Mouse (Mus musculus) lung, embryonic 14.5 days (tissue): Measurements from ENCODE around the gene Pnpla8. TPM values are rescaled to one million over a fixed set of nuclear protein-coding genes. Genes with fewer than 3 reads are reported as not detected.

Experiments
- ATAC-seq: fragments of 200-750 bp; cut with Nextera tagmentation; 2 replicates; pipeline ENCODE4 v1.8.0; 2017; ENCODE audit warnings: mild to moderate bottlenecking, moderate TSS enrichment, moderate library complexity; ENCODE audit not compliant: insufficient read depth
- DNase-seq: peaks from one replicate; pipeline ENCODE4 v3.0.0-alpha.2; 2015
- H3K27ac ChIP-seq: fragments of 300-500 bp; sonication (generic); 2 replicates; pipeline ENCODE4 v1.5.1; 2014; ENCODE audit warnings: low read depth, mild to moderate bottlenecking, moderate library complexity
- H3K27me3 ChIP-seq: fragments of 300-500 bp; sonication (generic); 2 replicates; pipeline ENCODE4 v1.6.1; 2014; ENCODE audit warnings: low read length, control low read depth; ENCODE audit not compliant: insufficient read depth
- H3K36me3 ChIP-seq: fragments of 300-500 bp; sonication (generic); 2 replicates; pipeline ENCODE4 v1.6.1; 2014; ENCODE audit warnings: control low read depth; ENCODE audit not compliant: insufficient read depth
- H3K4me1 ChIP-seq: fragments of 300-500 bp; sonication (generic); 2 replicates; pipeline ENCODE4 v1.6.1; 2014; ENCODE audit warnings: antibody characterized with exemption, control low read depth; ENCODE audit not compliant: insufficient read depth
- H3K4me2 ChIP-seq: fragments of 300-500 bp; sonication (generic); 2 replicates; pipeline ENCODE4 v1.6.1; 2014; ENCODE audit warnings: mild to moderate bottlenecking
- H3K4me3 ChIP-seq: fragments of 300-500 bp; sonication (generic); 2 replicates; pipeline ENCODE4 v1.5.1; 2014; ENCODE audit warnings: low read depth, low read length
- H3K9ac ChIP-seq: fragments of 300-500 bp; sonication (generic); 2 replicates; pipeline ENCODE4 v1.6.1; 2014
- H3K9me3 ChIP-seq: fragments of 300-500 bp; sonication (generic); 2 replicates; pipeline ENCODE4 v1.6.1; 2016; ENCODE audit warnings: low read depth, low read length, control low read depth
- CTCF ChIP-seq: IDR thresholded peaks from 2 replicates; pipeline ENCODE4 v1.5.1; 2016; ENCODE audit warnings: antibody characterized with exemption, low read depth
- WGBS: fragments of 180-500 bp; shearing (Covaris S2); extraction: QIAGEN DNeasy Blood & Tissue Kit; methylation state at CpG from one replicate; pipeline ENCODE4 v1.1.7; 2014; 5-methylcytosine and 5-hydroxymethylcytosine counted together
- polyA plus RNA-seq: library from polyadenylated mRNA; unstranded; fragments of >200 nt; fragmentation: Nextera tagmentation; extraction: Ambion mirVana; gene quantifications from 2 replicates; pipeline ENCODE4 v1.2.1, GENCODE M21; 2014

The Pnpla8 gene
- polyA plus RNA-seq, 1 experiment from 2014 or later, result 52.6 TPM

DNA sequence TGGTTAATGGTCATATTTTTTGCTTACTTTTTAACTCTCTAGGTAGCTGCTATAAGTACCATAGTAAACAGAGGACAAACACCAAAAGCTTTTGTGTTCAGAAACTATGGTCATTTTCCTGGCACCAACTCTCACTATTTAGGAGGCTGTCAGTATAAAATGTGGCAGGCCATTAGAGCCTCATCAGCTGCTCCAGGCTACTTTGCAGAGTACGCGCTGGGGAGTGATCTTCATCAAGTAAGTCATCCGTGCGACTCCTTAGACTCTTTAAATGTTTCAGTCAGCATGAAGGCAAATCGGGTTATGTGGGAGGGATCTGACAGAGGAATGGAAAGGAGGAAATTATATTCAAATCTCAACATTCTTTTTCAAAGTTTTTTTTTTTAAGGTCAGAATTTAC, 83.7 kb downstream of the Pnpla8 start:
- ATAC-seq, result peak; percentile 78
- Histone ChIP-seq H3K4me2 (no peak overlapping the region), H3K9me3 (no peaks in the 10 kb centered on the region), H3K4me1 (no peaks in the 10 kb centered on the region), H3K4me3 (no peak overlapping the region), H3K27ac (no peak overlapping the region), H3K36me3 (peaks cover 10% of the 10 kb centered on the region), H3K27me3 (no peaks in the 10 kb centered on the region), H3K9ac (no peak overlapping the region)
- DNase-seq, result peak; percentile 83
- TF ChIP-seq CTCF, result no peak
- WGBS, result 44% methylated on average over 5 of the region's 5 CpGs

DNA sequence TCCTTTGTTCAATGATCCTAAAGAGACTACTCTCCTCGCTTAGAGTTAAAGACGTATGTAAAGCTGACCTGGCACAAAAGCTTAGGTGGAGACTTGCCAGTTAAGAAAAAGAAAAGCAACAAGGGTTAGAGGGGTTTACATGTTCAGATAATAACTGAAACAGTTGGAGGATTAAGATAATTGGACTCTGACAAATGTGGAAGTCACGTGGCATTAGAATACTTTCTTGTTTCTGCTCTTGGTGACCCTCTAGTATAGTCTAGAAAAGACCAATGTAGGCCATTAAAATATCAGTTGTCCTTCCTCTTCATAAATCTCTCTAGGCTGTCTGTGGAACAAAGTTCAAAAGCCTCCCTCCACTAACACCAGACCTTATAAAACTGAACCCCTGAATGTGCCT, 87.1 kb downstream of the Pnpla8 start:
- H3K36me3 ChIP-seq, result peaks cover 14% of the 10 kb centered on the region
- 73% methylated on average over 3 of the region's 3 CpGs for WGBS
- no peak for TF ChIP-seq CTCF
- no peak overlapping the region for H3K4me3 ChIP-seq
- no peaks in the 10 kb centered on the region for H3K9me3 ChIP-seq
- no peak for ATAC-seq
- H3K9ac ChIP-seq, result no peak overlapping the region
- DNase-seq, result no peak
- H3K4me2 ChIP-seq, result no peak overlapping the region
- H3K4me1 ChIP-seq, result no peaks in the 10 kb centered on the region
- H3K27ac ChIP-seq, result no peak overlapping the region
- no peaks in the 10 kb centered on the region for H3K27me3 ChIP-seq

DNA sequence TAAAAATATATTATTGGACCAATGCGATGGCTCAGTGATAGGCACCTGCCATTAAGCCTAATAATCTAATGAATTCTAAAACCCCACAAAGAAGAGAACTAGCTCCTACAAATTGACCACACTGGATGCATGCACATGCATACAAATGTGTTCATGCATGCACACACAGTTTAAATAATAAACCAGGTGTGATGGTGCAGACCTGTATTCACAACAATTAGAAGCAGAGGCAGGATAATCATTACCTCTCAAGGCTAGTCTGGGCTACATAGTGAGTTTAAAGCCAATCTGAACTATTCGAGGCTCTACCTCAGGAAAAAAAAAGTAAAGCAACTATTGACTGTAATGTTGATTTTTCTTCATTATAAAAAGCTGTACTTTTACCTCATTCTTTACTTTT, 94.0 kb downstream of the Pnpla8 start:
- Histone ChIP-seq H3K9ac (no peak overlapping the region), H3K27me3 (no peaks in the 10 kb centered on the region), H3K36me3 (peaks cover 8% of the 10 kb centered on the region; the same call in 1 of the 2 replicates), H3K9me3 (no peaks in the 10 kb centered on the region), H3K27ac (no peak overlapping the region), H3K4me3 (no peak overlapping the region), H3K4me1 (no peaks in the 10 kb centered on the region), H3K4me2 (no peak overlapping the region)
- no peak for TF ChIP-seq CTCF
- ATAC-seq, result no peak
- WGBS, result 86% methylated on average over 2 of the region's 2 CpGs
- no peak for DNase-seq

DNA sequence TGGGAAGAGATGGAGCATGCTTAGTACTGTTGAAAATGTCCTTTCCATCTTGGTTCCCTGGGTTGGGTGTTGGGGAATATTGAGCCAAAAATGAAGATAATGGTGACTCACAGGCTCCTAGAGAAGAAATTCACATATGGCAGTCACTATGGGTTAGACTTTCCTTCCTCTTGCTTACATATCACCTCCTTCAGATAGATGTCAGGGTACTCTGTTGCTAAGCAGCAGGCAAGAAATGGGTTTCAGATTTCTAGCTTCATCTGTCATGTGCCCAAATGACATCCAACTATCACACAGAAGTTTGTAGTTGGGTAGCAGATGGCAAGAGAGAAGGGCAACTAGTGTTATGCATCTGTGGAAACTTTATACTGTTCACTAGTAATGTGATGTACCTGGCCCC, 103.9 kb downstream of the Pnpla8 start:
- H3K27me3 ChIP-seq, result 0 out of 2 replicates have a peak, but pooled peaks cover 3% of the 10 kb centered on the region
- DNase-seq (no peak), ATAC-seq (no peak)
- H3K36me3 ChIP-seq, result no peaks in the 10 kb centered on the region
- H3K9me3 ChIP-seq, result no peaks in the 10 kb centered on the region
- H3K9ac ChIP-seq, result no peak overlapping the region
- H3K4me3 ChIP-seq, result no peak overlapping the region
- H3K27ac ChIP-seq, result no peak overlapping the region
- H3K4me1 ChIP-seq, result no peaks in the 10 kb centered on the region
- no peak for TF ChIP-seq CTCF
- H3K4me2 ChIP-seq, result no peak overlapping the region

DNA sequence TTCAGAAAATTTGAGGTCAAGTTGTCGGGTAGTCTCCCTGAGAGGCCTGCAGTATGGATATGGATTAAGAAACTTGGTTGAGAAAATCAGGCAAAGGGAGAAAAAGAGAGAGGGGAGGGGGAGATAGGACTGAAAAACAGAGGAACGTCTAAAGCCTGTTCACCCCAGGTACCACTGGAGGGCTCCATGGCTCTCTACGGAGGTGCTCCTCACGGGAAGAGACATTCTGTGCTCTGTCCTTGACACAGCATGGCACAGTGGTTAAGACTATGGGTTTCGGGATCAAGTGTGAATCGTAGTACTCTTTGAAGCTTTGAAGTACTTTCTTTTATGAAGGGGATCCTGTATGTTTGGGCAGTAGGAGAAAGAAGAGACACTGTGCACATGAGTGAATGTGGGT, 106.3 kb downstream of the Pnpla8 start:
- Histone ChIP-seq H3K9me3 (no peaks in the 10 kb centered on the region), H3K4me1 (no peaks in the 10 kb centered on the region), H3K4me3 (no peak overlapping the region), H3K4me2 (no peak overlapping the region), H3K36me3 (no peaks in the 10 kb centered on the region), H3K27ac (no peak overlapping the region), H3K9ac (no peak overlapping the region), H3K27me3 (0 out of 2 replicates have a peak, but pooled peaks cover 3% of the 10 kb centered on the region)
- DNase-seq, result peak; percentile 41
- TF ChIP-seq CTCF, result peak; percentile 51
- 30% methylated on average over 6 of the region's 6 CpGs for WGBS
- no peak for ATAC-seq

DNA sequence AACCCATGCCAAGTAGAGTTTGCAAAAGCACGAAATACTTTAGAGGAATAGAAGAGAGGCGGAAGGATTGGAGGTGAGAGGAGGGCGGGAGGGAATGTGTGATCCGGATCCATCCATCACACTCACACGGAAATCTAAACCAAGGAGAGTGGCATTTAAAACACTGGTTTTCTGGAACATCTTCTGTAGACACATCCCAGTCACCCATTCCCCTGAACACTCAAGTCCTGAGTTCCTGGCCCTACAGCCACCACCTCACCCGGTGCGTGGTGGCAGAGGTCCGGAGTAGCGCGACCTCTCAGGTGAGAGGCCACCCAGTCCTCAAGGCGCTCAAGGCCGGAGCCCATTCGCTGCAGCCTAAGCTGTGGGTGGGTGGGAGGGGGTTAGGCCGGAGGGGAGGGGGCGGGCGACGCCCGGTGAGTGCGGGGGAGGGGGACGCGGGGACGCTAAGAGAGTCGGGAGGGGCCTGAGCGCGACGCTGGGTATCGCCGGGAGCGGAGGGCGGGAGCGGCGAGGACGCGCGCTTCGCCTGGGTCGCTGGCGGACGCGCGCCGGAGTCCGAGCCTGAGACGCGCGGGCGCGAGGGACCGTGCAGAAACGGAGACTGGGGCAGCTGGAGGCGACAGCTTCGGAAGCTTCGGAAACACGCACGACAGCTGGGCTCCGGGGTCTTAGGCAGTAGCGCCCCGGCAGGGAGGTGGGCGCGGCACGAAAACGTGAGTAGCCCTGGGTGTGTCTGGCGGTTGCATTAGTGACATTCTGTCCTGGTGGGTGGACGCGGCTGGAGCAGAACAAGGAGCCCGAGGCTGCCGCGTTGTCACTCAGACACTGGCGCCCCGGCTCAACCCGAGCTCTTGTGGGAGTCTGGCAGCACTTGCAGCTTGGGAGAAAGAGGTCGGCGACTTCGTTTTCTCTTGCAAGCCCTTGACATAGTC, 107.5 kb downstream of the Pnpla8 start, which contains the start of gene Nrcam:
TSS of gene Nrcam (plus strand) at position 505 of the 935 bp plus-strand sequence.
- peak within 1 kb of the TSS; percentile 61 for H3K4me3 ChIP-seq

DNA sequence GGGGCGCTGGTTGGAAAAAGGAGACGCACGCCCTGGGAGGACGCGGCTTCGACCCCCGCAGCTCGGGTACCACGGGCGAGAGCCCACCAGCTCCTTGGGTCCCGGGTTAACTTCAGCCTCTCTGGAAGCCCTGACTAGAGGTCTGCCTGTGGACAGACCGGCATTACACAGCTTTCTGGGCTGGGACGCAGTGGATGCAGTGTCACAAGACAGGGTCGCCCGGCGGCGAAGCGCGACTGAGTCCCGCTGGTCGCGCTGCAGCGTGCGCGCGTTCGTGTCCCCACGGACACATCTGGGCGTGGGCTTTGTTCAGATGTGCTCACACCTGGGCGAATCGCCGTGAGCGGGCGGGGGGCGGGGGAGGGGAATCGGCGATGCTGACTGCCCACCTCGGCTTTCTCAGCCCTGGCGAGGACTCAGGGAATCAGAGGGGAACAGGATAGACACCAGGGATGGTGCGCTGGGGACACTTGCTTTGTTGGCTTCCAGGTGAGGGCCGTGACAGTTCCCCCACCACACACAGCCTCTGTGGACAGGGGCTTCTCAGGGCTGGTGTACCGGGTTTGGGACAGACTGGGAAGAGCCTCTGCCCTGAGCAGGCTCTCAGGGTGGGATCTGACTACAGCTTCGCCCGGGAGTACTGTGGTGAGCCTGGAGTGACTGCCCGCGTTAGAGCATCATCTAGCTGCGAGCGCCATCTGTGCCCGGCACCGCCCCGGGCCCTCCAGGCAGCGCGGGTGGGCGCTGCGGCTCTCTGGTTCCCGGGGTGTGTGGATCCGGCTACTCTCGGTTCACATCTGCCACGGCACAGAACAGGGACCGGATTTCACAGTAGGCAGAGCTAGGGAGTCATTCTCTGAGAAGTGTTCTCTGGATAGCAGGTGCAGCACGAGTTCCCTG, 108.4 kb downstream of the Pnpla8 start:
- Histone ChIP-seq H3K9me3 (no peaks in the 10 kb centered on the region), H3K4me3 (peak overlapping the region; percentile 61), H3K36me3 (no peaks in the 10 kb centered on the region), H3K4me2 (peak overlapping the region; percentile 99), H3K27me3 (0 out of 2 replicates have a peak, but pooled peaks cover 3% of the 10 kb centered on the region), H3K9ac (peak overlapping the region; percentile 55), H3K27ac (no peak overlapping the region), H3K4me1 (no peaks in the 10 kb centered on the region)
- WGBS, result under 1% methylated on average over 61 of the region's 61 CpGs
- ATAC-seq (peak; percentile 73), DNase-seq (peak; percentile 47)
- TF ChIP-seq CTCF, result no peak

More for the DNA sequence above, 107.5 kb downstream of the Pnpla8 start, which contains the start of gene Nrcam:
- WGBS, result 1% methylated on average over 68 of the region's 74 CpGs
- 0 out of 2 replicates have a peak, but pooled peaks cover 3% of the 10 kb centered on the region for H3K27me3 ChIP-seq
- ATAC-seq (peak; percentile 84), DNase-seq (peak; percentile 85)
- H3K4me1 ChIP-seq, result no peaks in the 10 kb centered on the region
- H3K9me3 ChIP-seq, result no peaks in the 10 kb centered on the region
- peak within 1 kb of the TSS; percentile 55 for H3K9ac ChIP-seq
- TF ChIP-seq CTCF, result no peak
- peak within 1 kb of the TSS; percentile 99 for H3K4me2 ChIP-seq
- H3K27ac ChIP-seq, result no peak within 1 kb of the TSS
- H3K36me3 ChIP-seq, result no peaks in the 10 kb centered on the region
